Mouse (Mus musculus): ENCODE measurements around the gene Tnpo3.

Tnpo3 gene

DNA sequence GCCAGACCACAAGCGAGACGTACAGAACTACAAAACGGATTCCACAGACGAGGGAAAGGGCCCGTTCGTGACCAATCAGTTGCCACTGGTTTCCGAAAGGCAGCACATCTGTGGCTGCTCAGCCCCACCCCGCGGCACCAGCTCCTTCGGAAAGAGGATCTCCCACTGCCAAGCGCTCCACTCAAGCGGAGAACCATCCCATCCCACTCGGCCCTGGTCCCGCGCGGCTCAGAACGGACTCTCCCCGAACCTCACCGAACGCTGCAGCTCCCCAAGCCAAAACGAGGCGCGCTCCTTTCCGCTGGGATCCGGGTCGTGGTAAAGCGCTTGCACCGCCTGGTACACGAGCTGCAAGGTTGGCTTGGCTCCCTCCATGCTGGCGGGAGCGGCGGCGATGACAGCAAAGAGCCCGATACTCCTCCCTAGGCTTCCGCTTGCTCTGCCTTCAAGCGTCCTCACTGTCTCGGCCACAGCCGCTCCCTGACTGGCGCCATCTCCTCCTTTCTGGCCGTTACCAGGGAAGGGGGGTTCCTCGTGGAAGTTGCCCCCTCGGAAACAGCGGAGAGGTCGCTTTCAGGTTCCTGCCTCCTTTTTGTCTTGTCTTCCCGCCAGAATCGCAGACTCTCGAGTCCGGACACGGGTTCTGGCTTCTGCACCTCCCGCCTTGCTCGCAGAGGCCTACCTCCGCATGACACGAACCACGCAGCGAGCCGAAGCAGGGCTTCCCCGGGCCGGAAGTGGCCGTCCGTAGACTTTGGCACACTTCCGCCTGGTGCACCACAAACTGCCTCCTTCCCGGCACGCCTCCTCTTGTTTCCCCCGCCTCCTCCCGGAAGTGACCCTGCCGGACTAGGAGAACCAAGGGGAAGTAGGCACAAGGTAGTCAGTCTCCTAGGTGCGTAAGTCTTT, at the start of gene Tnpo3:
TSS of gene Tnpo3 (minus strand) at position 777 of the 909 bp plus-strand sequence.
- DNase-seq, result peak; percentile 97

DNA sequence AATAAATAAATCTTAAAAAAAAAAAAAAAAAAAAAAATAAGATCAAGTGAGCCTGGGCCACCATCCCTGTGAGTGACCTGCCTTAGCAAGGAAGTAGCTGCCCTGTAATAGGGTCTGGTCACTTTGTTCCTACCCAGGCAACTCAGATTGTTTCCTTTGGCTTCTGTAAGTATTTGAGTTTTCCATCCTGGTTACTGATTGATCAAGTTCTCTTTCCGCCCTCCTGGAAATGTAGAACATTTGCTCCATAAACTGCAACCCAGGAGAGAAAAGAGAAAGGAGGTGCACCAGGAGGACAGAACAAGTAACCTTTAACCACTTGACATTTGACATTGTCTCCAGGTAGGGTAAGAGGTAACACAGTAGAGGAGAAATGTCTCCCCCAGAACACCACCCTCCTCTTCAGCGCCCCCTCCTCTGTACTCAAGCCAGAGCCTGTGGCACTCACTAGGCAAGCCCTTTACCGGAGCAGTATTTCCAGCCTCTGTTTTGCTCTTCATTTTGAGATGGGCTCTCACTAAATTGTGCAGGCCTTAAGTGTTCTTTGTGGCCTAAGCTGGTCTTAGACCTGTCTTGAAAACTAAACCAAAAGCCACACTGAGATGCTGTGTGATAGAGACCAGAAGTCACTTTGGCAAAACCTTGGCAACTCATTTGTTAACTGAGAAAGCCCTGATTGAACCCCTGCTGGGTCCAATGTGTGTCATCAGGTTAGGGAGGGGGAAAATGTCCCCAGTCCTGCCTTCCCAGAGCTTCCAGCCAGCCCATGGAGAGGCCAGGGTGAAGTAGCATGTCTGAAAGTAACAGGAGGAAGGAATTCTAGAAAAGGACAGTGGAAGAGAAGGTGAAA, 49.2 kb upstream of the Tnpo3 start:
- peak; percentile 36 to 84 for DNase-seq

DNA sequence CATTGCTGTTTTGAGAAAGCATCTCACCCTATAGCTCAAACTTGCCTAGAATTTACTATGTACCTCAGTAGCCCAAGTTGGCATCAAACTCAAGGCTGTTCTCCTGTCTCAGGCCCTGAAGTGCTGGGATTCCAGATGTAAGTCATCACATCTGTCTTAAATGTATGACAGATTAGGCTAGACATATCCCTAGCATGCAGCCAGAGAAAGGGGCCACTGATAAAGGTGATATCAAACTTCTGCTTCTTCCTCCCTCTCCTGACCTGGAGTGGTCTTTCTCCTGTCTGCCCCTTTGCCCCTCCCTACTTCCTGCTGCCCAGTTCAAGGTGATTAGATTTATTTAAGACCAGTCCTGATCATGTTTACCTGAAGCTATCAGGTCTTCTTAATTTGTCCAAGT, 43.6 kb upstream of the Tnpo3 start:
- no peak for DNase-seq

DNA sequence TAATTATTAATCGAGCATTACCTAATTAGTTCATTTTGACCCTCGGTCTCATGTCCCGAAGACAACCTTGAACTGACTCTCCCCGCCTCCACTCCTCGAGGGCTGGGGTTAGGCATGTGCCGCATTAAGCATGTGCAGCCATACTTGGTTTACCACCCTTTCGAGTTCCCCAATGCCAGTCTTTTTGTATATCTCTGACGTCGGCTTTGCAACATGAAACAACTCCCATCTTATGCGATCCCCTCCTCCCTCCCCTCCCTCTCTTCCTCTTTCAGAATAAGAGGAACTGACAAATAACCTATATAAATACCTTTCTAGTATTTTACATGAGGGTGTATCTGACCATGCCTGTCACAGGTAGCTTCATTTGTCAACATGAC, 40.5 kb upstream of the Tnpo3 start:
- no peak for DNase-seq

DNA sequence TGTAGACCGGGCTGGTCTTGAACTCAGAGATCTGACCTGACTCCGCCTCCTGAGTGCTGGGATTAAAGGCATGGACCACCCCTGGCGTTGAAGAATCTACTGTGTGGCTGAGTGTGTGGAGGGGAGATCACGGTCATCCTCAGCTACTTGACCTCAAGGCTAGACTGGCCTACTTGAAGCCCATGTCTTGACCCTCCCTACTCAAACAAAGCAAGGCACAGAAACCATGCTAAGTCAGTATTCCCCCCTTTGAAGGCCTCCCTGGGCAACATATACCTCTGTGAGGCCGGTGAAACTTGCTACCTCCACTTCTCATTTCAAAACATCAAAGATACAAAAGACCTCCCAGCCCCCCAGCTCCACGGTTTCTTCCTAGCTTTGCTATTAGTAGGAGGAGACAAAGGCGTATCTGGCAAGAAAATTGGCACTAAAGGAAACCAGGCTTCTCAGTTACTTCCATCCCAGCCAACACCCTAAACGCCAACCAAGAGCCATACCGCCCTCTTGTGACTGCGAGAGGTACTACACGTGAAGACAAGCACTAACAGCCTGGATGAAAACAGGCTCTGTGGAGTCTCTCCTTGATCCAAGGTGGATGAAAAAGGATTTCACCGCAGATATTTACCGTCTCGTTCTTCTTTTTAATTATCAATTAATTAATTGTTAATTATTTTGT, 39.9 kb upstream of the Tnpo3 start:
- DNase-seq, result peak; percentile 91 to 95

DNA sequence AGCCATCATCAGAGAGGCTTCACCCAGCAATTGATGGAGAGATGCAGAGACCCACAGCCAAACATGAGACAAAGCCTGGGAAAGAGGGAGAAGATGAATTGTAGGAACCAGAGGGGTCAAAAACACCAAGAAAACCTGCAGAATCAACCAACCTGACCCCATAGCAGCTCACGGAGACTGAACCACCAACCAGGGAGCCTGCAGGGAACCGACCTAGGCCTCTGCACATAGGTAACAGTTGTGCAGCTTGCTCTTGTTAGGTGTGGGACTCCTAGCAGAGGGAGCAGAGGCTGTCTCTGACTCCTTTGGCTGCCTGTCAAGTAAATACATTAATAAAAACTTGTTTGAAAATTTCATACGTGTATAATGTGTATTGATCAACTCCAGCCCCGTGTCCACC, 32.1 kb upstream of the Tnpo3 start:
- no peak for DNase-seq

DNA sequence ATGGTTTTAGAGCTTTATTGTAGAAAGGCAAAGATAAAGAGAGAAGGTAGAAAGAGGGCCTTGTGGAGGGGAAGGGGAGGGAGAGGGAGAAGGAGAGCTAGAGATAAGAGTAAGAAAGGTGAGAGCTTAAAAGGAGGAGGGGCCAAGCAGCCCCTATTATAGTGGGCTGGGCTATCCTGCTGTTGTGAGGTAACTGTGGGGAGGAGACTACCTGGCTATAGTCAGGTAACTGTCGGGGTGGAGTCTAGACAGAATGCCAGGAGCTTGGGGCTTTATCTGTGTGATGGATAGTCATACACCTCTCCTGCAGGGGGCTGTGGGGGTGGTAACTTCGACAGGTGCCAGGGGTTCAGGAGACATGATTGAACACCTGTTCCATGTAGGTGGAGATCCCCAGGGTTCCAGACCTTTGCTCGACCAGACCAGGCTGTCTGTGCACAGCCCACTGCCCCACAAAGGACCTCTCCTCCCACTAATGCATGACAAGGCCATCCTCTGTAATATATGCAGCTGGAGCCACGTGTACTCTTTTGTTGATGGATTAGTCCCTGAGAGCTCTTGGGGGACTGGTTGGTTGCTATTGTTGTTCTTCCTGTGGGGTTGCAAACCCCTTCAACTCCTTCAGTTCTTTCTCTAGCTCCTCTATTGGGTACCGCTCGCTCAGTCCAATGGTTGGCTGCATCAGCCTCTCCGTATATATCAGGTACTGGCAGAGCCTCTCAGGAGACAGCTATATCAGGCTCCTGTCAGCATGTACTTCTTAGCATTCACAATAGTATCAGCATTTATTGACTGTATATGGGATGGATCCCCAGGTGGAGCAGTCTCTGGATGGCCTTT, 30.1 kb upstream of the Tnpo3 start:
- DNase-seq, result no peak

DNA sequence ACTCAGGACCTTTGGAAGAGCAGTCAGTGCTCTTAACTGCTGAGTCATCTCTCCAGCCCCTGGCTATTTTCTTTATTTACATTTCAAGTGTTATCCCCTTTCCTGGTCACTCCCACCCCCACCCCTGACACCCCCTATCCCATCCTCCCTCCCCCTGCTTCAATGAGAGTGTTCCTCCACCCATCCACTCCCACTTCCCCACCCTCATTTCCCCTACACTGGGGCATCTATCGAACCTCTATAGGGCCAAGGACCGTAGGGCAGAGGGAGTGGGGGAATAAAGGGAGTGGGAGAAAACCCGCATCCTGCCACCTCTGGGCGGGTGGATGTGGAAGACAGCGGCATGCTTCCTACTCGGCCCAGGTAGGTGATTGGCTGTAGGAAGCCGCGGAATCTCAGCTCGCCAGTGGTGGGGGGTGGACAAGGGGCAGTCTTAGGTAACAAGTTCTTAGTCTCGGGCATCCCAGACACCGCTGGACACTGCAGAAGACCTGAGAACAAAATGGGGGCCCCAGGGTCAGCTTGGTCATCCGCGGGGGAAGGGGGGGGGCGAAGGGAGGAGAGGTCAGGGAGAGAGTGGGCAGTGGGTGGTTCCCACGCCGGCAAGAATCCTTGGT, 29.3 kb upstream of the Tnpo3 start:
- no peak for DNase-seq

DNA sequence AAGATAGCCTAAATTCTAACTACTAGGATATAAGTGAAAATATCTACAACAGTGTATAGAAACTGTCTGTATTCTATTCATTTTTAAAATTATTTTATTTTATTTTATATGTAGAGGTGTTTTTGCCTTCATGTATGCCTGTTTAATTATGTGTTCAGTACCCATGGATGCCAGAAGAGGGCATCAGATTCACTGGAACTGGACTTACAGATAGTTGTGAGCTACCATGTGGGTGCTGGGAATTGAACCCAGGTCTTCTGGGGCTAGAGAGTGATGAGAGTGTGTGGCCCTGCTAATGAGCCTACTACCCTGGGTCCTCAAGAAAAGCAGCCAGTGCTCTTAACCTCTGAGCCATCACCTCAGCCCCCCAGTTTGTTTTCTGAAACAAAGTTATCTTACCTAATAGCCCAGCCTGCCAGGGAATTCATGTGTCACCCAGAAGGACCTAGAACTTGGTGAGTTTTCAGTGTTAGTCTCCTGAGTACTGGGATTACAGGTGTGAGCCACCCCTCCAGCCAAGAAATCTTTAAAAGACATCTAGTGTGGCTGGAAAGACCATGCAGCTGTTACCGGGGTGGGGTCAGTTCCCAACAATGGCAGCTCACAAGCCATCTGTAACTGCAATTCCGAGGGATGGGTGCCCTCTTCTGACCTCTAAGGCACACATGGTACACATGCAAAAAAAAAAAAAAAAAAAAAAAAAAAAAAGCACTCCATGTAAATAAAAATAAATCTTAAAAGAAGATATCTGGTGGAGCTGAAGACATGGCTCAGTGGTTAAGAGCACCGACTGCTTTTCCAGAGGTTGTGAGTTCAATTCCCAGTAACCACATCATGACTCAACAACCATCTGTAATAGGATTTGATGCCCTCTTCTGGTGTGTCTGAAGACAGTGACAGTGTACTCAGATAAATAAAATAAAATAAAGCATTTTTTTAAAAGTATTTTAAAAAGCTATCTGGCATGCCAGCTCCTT, 28.0 kb upstream of the Tnpo3 start:
- DNase-seq, result no peak

DNA sequence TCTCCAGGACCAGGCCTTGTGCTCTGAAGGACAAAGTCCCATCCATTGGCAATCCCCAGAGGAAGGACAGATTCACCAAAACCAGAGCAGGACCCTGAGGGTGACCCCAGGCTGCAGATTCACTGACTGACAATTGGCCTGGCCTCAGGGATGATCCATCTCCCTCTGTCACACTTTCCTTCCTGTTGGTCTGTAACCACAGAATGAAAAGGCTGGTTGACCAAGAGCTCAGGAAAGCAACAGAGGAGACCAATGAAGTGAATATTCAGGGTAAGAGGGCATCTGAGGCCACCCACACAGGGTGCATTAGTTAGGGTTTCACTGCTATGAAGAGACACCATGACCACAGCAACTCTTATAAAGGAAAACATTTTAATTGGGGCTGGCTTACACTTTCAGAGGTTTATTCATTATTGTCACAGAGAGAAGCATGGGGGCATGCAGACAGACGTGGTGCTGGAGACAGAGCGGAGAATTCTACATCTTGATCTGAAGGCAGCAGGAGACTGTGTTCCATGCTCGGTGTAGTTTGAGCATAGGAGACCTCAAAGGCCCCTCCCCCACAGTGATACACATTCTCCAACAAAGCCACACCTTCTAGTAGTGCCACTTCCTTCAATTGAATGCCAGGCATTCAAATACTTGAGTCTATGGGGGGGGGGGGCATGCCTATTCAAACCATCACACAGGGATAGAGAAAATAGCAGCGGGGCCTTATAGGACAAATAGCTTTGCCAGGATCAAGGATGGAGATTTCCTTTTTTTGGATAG, 26.8 kb upstream of the Tnpo3 start:
- no peak for DNase-seq

DNA sequence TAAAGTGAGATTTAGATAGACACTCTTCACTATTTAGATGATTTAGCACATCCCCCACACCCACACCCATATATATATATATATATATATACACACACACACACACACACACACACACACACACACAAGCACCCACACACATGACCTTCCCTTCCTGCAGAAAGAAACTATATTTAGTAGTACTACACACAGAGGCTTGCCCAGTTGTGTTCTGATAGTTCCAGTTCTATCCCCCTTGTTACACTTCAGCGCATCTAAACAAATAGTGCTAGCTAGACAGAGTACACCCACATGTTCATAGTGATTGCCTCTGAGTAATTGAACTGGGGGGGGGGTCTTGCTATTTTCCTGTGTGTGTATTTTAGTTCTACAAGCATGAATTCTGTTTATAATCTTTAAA, 24.9 kb upstream of the Tnpo3 start:
- no peak for DNase-seq

DNA sequence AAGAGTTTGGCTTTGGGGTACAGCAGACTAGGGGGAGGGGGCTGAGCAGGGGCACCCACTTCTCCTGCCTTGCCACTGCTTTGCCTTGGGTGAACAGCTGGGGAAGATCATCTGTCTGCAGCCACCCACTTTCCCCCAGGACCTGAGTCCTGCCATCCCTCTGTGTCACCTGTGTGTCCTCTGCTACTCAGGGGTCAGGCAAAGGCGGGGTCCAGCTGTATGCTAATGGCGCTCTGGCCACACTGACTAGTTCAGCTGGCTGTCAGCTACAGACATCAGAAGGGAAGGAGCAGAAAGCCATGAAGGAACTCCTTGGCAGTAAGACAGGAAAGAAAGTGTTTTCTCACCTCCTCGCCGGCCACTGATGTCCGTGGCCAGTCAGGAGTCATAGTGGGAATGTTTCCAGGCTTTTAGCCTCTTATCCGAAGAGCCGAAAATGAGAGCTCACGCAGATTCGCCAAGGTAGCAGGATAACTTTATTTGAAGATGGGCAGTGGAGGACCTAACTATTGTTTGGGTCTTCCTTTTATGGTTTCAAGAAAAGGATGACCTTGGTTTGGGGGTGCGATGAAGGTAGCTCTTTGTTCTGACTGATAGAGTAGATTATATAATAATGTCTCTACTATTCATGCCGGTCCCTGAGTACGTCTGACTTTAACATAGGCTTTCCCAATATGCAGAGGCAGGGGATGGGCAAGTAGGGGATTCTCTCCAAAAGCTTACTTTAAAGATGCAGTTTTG, 23.0 kb upstream of the Tnpo3 start:
- peak in 1 of 2 experiments; percentile 14 for DNase-seq

DNA sequence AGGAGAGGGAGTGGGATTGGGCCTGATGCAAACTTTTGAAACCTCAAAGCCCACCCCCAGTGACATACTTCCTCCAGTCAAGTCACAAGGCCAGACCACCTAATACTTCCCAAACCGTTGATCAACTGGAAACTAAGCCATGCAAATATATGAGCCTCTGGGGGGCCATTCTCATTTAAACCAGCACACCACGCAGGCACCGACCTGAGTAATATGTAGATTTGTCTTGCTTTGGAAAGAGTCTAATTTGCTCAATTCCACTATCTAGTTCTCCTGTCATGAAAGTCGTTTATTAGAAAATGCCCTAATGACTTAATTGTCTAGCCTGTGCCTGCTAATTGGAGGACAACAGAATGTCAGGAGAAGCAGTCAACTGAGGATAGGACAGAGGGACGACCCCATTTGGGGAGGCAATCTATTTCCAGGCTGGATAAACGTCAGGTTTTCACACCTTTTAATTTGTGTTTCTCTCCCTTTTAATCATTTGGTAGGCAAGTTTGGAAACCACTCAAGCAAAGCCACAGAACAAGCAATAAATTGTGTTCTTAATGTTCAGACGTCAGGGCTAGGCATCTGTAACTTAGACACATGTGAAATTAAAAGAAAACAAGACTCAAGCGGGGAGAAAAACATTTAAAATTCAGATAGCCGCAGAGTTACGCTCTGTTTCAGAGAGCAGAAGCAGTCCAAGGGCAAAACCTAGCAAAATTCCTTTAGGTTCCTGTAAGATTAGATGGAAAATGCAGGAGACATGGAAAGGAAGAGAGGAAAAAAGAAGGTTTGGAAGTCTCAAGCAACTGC, 22.3 kb upstream of the Tnpo3 start:
- DNase-seq, result no peak

DNA sequence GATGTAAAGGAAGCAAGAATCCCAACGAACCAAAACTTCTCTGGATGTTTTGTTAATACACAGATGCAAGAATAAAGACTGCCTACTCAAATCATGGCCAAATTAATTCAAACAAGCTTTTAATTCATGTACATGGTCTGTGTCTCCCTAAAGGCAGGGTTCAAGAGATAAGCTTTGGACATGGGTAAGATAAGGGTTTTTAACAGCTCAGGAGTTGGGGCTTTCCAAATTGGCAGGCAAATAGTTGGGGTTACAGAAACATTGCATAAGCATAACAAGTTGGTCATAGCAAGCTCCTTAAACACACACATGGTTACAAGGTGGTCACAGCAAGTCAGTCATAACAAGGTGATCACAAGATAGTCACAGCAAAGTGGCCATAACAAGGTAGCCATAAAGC, 20.5 kb upstream of the Tnpo3 start:
- no peak for DNase-seq

DNA sequence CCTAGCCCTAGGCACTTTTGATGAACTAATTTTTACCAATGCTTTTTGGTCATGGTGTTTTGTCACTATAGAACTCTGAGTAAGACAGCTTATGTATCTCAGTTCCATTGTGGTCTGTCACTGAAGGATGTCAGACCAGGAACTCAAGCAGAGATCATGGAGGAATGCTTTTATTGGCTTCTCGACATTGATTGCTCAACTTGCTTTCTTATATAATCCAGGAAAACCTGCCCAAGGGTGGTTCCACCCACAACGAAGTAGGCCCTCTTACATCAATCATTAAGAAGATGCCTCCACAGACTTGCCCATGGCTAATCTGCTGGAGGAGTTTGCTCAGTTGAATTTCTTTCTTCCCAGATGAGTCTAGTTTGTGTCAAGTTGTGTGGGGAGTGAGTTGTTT, 18.1 kb upstream of the Tnpo3 start:
- no peak for DNase-seq

DNA sequence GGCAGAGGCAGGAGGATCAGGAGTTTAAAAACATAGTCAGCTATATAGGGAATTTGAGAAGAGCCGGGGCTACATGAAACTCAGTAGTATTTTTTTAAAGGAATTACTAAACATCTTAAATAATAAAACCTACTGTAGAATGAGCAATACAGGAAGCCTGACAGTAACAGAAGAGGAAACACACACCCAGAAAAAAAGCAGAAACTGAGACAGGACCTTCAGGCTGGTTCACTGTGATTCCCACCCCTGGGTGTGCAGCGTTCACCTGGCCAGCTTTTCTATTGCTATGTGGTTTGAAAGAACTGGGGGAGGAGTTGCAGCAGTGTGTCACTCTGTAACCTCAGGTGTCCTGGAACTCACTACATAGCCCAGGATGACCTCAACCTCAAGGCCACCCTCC, 14.2 kb upstream of the Tnpo3 start:
- no peak for DNase-seq

DNA sequence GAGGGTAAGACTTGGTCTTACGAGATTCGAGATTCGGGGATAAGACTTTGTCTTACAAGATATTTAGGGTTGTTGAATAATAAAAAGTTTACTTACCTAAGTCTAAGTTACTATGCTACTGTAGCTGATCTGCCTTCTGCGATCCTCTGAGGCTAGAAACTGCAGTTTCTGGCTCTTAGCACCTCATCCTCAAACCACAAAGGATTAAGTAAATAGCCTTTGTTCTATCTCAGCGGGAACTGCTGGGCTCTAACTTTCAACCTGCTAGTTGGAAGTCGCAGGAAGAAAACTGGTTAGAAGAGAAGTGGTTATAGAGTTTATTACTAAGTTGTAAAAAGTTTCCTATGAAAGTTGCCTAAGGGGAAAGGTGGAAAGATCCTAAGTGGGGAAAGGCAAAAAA, 12.6 kb upstream of the Tnpo3 start:
- no peak for DNase-seq

DNA sequence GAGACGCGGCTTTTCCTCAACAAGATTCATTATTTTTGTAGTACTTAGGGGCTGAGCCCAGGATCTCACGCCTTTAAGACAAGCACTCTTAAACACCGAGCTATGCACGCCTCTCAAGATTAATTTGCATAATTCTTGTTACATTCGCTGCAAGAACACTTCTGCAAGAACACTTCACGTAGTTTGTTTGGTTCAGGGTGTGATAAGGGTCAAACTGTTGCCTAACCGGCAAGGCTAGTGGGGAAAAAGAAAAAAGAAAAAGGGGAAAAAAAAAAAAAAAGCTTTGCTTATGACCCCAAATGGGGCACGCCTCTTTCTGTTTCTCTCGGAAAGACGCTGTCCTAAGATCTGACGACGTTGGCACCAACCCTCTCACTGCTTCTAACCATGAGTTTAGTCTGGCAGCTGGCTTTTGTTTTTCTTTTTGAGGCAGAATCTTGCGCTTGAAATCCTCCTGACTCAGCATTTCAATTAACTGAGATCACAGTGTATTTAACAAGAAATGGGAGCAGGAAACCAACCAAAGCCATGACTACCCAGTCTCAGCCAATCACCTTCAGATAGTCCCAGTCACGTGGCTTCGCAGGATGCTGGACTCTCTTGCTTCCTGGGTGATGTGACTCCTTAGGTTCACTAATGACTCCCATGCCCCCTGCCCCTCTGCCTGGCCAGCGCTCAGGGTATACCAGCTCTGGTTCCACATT, 11.3 kb upstream of the Tnpo3 start:
- DNase-seq, result no peak

All from kidney, postnatal 36 days (tissue).